Mouse (Mus musculus): ENCODE results near the gene Cd164l2. TPM values are rescaled to one million over a fixed set of nuclear protein-coding genes. Genes with fewer than 3 reads are reported as not detected.

Gene Cd164l2
- total RNA-seq, 2 experiments from 2014 or later: 0.26 TPM; not detected in 1

DNA sequence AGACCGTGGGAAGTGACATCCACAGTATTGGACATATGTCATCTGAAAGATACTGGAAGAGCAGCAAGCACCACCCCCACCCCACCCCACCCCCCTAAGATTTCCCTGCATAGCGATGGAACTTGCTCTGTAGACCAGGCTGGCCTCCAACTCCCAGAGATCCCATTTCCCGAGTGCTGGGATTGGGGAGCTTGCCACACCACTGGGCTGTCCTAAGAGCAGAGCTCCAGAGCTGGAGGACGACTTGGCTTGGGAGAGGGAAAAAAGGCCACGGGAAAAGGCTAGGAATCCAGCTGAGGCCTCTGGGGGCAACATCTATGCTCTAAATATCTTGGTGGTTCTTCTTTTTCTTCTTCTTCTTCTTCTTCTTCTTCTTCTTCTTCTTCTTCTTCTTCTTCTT is 22.8 kb downstream of the Cd164l2 start:
- intact Hi-C loops (cut with DNase I): loop anchor here (5.0 kb wide), 1 partner anchor 63 kb away; no protein-coding TSS in a partner anchor
- no peak overlapping the region for H3K27ac ChIP-seq
- no peak for DNase-seq
- no peak for TF ChIP-seq CTCF (IDR thresholded peaks at IDR 0.05)
- no peak overlapping the region for H3K4me3 ChIP-seq

DNA sequence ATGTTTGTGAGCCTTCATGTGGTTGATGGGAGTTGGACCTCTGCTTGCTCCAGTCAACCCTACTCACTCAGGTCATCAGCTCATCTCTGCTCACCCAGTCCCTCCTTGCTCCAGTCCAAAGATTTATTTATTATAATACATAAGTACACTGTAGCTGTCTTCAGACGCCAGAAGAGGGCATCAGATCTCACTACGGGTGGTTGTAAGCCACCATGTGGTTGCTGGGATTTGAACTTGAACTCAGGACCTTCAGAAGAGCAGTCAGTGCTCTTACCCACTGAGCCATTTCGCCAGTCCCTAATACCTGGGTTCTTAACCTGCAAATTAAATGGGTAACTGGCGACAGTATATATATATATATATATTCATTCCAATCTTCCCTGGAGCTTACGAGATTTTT is 23.5 kb downstream of the Cd164l2 start:
- intact Hi-C loops (cut with DNase I): no loop called here
- TF ChIP-seq CTCF (IDR thresholded peaks at IDR 0.05): no peak
- DNase-seq: no peak
- Histone ChIP-seq H3K27ac (no peak overlapping the region), H3K4me3 (no peak overlapping the region)

DNA sequence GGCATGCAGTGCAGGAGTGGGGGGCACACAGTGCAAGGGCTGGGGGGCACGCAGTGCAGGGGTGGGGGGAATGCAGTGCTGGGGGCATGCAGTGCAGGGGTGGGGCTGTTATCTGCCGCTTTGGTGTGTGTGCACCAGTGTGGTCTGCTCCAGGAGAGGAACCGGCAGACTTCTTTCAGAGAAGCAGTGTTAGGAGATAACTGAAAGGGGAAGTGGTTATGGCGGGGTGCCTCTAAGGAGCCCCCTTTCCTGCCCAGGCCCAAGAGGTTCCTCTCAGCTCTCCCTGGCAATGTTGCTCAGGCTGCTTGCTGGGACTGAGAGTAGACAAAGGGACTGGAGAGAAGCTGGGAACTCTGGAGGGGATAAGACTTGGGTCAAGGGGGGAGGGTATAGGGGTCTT is 26.0 kb downstream of the Cd164l2 start:
- no peak for TF ChIP-seq CTCF (IDR thresholded peaks at IDR 0.05)
- H3K27ac ChIP-seq: no peak overlapping the region
- intact Hi-C loops (cut with DNase I): no loop called here
- no peak overlapping the region for H3K4me3 ChIP-seq
- DNase-seq: no peak

DNA sequence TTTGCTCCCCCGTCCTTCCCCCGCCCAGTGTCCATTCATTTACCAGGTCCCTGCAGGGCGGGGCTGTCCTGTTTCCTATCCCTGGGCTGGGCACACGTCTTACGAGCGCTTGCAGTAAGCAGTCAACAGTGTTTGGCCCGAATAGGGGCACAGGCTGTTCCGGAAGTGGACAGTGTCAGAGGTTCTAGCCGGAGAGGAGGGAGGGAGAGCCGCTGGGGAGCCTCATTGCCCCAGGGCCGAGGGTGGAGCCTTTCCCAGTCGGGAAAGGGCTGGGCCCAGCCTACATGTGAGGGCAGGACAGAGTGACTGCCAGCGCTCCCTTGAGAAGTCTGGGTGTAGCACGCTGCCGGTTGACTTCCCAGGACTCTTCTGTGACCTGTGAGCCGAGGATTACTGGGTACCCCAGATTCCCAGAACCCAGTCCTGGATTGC is 28.6 kb downstream of the Cd164l2 start, which contains the start of gene Map3k6:
Gene Map3k6 (plus strand): TSS at position 329 of the 432 bp plus-strand sequence.
- DNase-seq: peak; percentile 92
- H3K27ac ChIP-seq: peak within 1 kb of the TSS; percentile 99
- intact Hi-C loops (cut with DNase I): no loop called here
- TF ChIP-seq CTCF (IDR thresholded peaks at IDR 0.05): no peak
- H3K4me3 ChIP-seq: peak within 1 kb of the TSS; percentile 70

DNA sequence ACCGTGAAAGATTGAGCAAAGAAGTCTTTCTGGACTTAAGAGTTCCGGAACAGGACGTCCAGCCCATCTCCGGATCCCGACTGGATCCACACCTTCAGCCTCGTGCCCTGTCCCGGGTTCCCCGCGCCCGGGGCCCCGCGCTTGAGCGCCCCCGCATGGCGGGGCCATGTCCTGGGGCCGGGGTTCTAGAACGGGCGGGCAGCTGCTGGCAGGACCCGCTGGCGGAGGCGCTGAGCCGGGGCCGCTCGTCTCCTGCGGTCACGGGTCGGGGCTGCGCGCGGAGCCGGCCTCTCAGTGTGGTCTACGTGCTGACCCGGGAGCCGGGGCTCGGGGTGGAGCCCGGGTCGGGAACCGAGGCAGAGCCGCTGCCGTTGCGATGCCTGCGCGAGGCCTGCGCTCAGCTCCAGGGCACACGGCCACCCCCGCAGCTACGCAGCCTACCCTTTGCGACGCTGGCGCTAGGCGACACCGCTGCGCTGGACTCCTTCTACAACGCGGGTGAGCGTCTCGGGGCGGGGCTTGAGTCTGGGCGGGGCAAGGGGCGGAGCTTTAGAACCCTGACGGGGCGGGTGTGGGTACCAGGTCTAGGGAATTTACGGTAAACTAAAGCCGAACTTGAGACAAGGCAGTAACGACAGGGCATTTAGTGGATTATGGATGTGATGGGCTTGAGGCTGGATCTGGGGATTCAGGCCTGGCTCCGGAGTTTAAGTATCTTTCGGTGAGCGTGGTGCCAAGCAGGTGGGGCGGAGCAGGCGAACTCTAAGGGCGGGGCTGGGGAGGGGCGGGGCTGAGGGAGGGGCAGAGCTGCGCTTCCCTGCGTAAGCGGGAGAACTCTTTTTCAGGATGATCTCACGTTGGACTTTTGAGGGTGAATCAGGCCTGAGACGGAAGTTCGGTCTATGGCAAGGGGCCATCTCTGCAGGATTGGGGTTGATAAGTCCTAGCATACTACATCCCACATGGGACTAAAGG is 29.3 kb downstream of the Cd164l2 start:
- TF ChIP-seq CTCF (IDR thresholded peaks at IDR 0.05): peak; percentile 54
- Histone ChIP-seq H3K27ac (peak overlapping the region; percentile 99), H3K4me3 (peak overlapping the region; percentile 70)
- intact Hi-C loops (cut with DNase I): no loop called here
- peak; percentile 95 for DNase-seq

DNA sequence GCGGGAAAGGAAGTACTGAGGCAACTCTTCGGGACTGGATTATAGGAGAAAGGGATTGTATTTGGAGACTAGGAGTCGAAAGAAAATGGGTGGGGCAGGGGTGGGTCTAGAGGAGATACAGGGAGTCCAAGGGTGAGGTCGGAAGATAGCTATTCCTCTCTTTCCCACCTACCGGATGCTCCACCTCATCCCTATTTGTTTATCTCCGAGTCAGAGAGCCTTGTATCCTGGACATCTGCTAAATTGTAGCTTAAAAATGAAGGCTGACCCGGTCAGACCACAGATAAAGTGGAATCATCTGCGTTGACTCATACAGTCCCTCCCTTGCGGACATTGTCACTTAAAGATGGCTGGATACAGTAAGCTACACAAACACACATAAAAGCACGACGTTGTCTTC is 30.0 kb downstream of the Cd164l2 start:
- Histone ChIP-seq H3K27ac (peak overlapping the region; percentile 99), H3K4me3 (peak overlapping the region; percentile 70)
- no peak for TF ChIP-seq CTCF (IDR thresholded peaks at IDR 0.05)
- DNase-seq: no peak
- intact Hi-C loops (cut with DNase I): no loop called here

DNA sequence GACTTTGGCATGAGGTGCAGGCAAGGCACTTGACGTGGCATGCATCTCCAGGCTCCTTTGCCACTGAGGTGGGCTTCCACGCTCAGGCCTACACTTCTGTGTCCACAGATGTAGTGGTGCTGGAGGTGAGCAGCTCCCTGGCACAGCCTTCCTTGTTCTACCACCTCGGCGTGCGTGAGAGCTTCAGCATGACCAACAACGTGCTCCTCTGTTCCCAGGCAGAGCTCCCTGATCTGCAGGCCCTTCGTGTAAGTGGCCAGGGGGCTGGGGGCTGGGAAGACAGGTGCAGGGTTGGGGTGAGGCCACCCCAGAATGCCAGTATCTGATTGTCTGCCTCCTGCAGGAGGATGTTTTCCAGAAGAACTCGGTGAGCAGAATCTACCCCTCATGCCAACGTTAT is 30.8 kb downstream of the Cd164l2 start:
- intact Hi-C loops (cut with DNase I): no loop called here
- H3K27ac ChIP-seq: peak overlapping the region; percentile 99

DNA sequence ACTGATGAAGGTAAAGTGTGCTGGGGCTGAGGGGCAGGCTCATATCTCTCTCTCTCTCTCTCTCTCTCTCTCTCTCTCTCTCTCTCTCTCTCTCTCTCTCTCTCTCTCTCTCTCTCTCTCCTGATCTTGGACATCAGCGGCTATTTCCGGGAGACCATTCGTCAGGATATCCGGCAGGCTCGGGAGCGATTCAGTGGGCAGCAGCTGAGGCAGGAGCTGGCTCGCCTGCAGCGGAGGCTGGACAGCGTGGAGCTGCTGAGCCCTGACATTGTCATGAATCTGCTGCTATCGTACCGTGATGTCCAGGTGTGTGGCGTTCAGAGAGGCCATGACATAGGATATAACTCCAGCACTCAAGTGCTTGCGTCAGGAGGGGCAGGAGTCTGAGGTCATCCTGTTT is 31.6 kb downstream of the Cd164l2 start:
- TF ChIP-seq CTCF (IDR thresholded peaks at IDR 0.05): no peak
- intact Hi-C loops (cut with DNase I): no loop called here
- Histone ChIP-seq H3K4me3 (peak overlapping the region; percentile 70), H3K27ac (peak overlapping the region; percentile 99)
- DNase-seq: no peak

More for the DNA sequence above, 30.8 kb downstream of the Cd164l2 start:
- no peak for TF ChIP-seq CTCF (IDR thresholded peaks at IDR 0.05)
- H3K4me3 ChIP-seq: peak overlapping the region; percentile 70
- DNase-seq: no peak

DNA sequence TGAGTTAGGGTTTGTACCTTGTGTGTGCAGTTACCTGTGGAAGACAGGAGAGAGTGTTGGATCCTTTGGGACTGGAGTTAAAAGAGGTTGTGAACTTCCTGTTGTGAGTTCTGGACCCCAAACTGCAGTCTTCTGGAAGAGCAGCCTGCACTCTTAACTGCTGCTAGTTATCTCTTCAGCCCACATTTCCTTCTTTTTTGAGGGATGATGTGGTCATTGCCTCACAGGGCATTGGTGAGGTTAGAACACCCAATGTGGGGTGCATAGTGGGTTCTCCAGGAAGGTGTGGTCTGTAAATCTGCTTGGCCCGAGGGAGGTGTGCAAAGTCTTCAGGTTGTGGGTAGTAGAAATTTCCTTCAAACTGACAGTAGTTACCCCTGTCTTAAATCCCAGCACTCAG is 32.4 kb downstream of the Cd164l2 start:
- intact Hi-C loops (cut with DNase I): no loop called here
- H3K27ac ChIP-seq: no peak overlapping the region
- no peak overlapping the region for H3K4me3 ChIP-seq
- DNase-seq: no peak
- TF ChIP-seq CTCF (IDR thresholded peaks at IDR 0.05): no peak

DNA sequence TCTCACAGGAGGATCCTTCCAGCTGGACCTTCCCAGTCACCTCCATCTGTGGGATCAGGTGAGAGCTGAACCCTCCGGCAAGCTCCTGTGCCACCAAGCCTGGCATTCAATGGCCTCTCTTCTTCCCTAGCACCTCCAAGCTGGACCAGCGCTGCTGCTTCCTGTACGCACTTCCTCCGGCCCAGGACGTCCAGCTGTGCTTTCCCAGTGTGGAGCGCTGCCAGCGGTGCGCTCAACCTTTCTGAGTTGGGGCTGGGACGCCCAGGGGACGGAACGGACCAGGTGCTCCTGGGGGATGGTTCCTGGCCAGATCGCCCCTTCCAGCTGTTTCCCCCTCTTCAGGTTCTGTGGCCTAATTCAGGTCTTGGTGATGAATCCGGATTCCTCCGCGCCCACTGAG is 35.1 kb downstream of the Cd164l2 start:
- DNase-seq: peak; percentile 61
- no peak for TF ChIP-seq CTCF (IDR thresholded peaks at IDR 0.05)
- intact Hi-C loops (cut with DNase I): no loop called here
- H3K27ac ChIP-seq: peak overlapping the region; percentile 76
- H3K4me3 ChIP-seq: peak overlapping the region; percentile 64

DNA sequence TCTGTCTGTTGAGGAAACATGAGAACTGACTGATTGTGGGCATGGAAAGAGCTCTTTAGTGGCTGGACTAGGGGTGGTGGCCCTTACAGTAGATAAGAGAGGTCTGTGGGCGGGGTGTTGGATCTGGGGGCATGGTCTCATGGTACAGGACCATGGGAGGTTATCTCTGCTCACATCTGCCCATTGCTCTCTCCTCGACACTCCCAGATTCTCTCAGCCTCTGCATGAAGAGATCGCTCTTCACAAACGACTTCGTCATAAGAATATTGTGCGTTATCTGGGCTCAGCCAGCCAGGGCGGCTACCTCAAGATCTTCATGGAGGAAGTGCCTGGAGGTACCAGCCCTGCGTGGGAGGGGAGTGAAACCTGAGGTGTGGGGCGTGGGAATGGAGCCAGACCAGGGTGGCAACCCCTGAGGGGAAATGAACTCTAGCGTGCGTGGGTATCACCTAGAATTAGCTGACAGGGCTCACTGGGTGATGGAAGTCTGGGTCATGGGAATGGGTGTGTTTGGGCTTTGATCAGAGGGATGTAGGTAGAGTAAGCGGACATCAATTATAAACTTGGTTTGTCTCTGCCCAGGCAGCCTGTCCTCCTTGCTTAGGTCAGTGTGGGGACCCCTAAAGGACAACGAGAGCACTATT is 36.0 kb downstream of the Cd164l2 start:
- intact Hi-C loops (cut with DNase I): no loop called here
- no peak for TF ChIP-seq CTCF (IDR thresholded peaks at IDR 0.05)
- no peak for DNase-seq
- Histone ChIP-seq H3K27ac (no peak overlapping the region; the same call in 1 of the 2 replicates), H3K4me3 (no peak overlapping the region)

DNA sequence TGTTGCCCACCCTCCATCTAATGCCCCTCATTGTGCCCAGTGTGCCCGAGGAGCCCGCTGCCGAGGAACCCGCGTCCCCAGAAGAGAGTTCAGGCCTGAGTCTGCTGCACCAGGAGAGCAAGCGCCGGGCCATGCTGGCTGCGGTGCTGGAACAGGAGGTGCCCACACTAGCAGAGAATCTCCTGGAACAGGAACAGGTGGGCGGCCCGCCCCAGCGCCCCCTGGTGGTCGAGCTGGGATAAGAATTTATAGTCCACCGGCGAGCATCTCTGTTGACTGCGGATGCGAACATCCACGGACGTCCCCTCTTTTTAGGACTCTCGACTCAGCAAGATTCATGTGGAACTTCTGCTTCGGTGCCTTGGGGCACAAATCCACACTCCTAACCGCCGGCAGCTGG is 38.7 kb downstream of the Cd164l2 start:
- Histone ChIP-seq H3K4me3 (peak overlapping the region; percentile 47), H3K27ac (peak overlapping the region; percentile 56)
- peak; percentile 96; the same call in 1 of the 2 replicates for TF ChIP-seq CTCF (IDR thresholded peaks at IDR 0.05)
- peak; percentile 91 for DNase-seq
- intact Hi-C loops (cut with DNase I): loop anchor here (2.0 kb wide), 1 partner anchor 242 kb away; no protein-coding TSS in a partner anchor

DNA sequence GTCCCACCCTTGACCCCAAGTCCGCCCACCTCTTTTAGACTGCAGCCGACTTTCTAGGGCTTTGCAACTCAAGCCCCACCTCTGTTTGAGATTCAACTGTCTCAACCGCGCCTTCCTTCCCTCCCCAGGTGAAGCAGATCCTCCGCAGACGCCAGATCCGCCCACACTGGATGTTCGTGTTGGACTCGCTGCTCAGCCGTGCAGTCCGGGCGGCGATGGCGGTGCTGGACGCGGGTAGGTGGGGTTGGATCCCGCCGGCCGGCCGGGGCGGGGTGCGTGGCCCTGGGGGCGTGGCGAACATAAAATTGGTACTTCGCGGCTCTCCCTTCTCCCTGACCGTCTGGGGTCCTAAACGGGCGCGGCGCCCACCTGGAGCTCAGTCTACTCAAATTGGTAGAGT is 39.3 kb downstream of the Cd164l2 start:
- intact Hi-C loops (cut with DNase I): loop anchor here (2.0 kb wide), 1 partner anchor 242 kb away; no protein-coding TSS in a partner anchor
- TF ChIP-seq CTCF (IDR thresholded peaks at IDR 0.05): no peak
- Histone ChIP-seq H3K4me3 (peak overlapping the region; percentile 47), H3K27ac (no peak overlapping the region; the same call in 1 of the 2 replicates)
- peak; percentile 52 for DNase-seq
